Mouse (Mus musculus) T-helper 17 cell (primary cell): ENCODE measurements around the gene Itga6.

Source experiments
- in situ Hi-C, 2 experiments: fragments of 300-600 bp; cut with MboI, MseI; formaldehyde crosslinking; loops; 1 replicate in 1 of 2; 2 replicates in 1 of 2; pipeline ENCODE4 v1.15.1; 2025; ENCODE audit warnings: high pct_unique_total_duplicates in 2 of 2

The Itga6 gene

DNA sequence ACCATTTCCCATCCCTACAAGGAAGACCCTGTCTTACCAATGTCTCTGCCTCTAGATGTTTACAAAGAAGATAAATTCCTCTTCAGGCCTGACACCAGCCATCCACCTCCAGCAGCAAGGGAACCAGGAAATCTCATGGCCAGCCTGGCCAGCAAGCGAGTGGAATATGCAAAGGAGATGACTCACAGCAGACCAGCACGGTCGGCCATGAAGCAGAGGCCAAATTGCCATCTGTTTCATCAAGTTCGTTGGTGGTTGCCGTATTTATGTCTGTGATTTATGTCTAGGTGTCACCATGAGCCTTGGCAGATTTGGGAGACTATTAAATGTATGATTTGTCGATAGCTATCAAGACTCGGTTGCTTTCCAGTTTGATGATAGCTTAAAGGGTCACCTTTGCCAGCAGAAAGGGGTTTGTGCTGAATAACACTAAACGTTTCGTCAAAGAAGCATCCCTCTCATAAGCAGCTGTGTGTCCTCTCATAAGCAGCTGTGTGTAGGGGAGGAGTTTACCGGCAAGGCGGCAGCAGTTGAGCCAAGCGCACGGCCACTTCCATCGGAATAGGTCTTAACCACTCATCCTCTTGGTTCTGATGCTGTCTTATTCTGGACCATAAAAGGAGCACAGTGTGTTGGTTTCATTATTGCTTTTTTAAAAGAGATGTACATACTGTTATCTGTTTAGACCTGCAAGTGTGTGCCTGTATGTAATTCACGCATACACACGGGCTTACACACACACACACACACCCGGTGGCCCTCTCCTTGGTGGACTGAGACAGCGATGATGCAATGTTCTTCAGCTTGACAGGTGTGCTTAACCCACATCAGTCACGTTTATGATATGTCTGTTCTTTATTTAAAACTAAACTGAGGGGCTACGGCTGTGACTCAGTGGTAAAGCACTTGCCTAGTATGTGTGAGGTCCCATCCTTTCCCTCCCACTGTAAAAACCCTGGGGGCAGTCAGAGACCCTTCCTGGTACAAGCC lies 14.5 kb upstream of the Itga6 start:
- in situ Hi-C loops: loop anchor here in 1 of 2 experiments (5.0 kb wide), 1 partner anchor 66 kb away; no protein-coding TSS in a partner anchor

DNA sequence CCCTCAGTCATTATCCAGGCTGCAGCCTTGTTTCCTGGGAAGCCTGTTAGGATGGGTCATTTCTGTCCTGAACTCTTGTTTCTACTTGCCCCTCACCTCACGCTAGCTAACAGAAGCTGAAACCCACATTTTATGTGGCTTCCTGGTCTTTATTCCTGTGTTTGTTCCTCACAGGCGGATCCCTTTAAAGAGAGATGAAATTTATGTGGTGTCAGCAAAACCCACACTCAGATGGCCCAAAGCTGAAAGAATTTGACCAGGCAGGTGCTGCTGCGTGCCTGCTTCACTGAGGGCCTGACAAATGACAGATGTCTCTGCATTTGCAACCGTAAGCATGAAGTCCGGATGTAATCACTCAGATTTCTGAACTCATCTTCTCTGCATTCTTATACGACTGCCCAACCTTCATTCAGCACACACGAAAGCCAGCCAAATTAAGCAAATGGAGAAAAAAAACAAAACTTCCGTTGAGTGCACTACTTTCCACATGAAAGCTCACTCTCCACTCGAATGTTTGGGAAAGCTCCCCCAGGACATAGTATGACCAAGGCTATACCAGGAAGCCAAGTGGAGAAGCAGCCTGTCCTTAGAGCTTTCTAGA lies 10.5 kb upstream of the Itga6 start:
- in situ Hi-C loops: loop anchor here in 1 of 2 experiments (5.0 kb wide), 1 partner anchor 62 kb away; no protein-coding TSS in a partner anchor

DNA sequence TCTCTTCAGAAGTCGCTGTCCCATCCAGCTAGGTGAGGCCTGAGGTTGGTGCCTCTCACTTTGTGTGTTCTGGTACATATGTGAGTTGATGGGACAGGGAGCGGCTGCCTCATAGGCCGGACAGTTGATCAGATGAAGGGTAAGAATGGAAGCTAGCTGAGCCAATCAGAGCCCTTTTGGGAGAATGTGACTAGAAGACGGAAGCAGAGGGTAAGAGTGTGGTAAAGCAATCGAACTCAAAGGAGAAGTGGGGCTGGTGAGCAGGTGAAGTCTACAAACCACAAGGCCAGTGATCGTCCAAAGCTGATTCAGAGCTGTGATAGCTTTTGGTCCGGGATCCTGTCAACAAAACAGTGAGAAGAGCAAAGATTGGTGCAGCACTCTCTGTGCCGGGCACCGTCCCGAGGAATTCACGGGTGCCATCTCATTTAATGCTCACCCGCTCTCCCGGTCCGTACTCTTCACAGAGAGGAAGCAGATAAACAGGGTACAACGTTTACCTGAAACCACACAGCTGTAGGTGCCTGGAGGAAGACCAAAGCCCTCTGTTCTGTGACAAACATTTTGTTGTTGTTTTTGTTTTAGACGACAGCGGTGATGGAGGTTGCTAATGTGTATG lies 9.8 kb upstream of the Itga6 start:
- in situ Hi-C loops: no loop called here

DNA sequence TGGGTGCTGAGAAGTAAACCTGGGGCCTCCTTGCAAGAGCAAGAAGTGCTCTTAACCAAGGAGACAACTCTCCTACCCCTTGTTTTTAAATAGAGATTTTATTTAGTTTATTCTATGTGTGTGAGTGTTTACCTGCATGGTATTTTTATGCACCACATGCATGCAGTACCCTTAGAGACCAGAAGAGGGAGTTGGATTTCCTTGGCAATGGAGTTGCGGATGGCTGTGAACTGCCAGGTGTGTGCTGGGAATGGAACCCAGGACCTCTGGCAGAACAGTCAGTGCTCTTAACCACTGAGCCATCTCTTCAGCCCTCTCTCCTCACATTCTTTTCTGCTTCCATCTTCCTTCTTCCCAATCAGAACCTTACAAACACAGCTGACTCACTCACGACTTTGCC lies 9.2 kb upstream of the Itga6 start:
- in situ Hi-C loops: no loop called here

DNA sequence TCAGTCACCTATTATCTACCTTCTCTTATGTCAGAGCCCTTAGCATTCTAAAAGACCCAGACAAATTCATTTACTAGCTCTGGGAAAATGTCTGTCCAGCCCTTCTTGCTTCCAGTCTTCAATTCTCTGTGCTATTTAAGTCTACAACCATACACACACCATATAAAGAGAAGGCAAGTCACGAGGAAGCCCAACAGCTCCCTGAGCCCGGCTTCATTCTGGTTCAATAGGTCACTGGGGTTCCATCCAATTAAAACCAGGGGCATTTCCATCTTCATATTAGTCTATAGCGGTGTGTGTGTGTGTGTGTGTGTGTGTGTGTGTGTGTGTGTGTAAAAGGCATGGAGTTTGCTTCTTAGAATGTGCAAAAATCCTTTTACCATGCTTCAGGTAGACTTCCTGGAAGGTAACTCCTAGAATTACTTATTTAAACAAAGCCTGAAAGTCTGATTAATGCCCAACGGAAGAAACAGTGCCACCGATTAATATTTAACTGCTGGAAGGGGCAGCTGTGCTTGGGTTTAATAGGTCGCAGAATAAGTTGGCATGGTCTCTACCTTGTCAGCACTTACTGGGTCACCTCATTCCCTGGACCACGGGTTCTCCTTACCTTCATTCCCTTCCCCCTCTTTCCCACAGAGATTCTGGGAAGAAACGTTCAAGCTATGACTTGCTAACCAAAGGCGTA lies 6.1 kb upstream of the Itga6 start:
- in situ Hi-C loops: no loop called here

DNA sequence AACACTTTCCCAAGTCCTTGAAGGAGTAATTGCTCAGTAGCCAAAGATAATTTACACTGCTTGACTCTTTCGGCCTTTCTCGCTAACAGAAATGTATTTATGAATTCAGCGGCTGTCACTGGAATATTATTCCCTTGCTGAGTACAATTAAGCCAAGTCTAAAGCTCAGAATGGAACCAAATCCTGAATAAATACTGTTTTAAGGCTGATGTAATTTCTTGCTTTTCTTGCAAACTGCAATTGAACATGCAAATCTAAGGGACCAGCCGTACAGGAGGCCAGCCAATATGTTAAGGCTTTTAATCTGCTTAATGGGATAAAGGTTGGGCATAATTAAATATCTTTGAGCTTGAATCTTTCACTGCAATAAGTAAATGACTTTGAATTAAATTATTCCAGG lies 2.9 kb upstream of the Itga6 start:
- in situ Hi-C loops: loop anchor here in 1 of 2 experiments (5.0 kb wide), 1 partner anchor 460 kb away; no protein-coding TSS in a partner anchor

DNA sequence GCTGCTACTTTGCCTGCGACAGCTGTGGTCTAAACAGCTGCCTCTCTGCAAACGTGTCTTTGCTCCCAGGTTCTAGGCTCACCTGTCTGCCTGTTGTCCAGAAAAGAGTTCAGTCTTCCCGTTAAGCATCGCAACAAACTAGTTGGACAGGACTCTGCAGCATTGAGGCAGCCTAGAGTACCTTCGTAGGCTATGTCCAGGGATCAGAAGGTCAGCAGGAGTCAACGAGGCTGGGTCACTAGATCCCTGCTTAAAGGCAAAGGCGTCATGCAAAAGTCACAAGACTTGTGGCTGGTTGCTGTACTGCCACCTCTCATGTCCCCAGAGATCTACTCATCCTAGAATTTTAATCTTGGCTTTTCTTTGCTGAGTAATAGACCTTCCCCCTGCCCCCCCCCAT lies 2.0 kb upstream of the Itga6 start:
- in situ Hi-C loops: loop anchor here in 1 of 2 experiments (5.0 kb wide), 1 partner anchor 459 kb away; no protein-coding TSS in a partner anchor

DNA sequence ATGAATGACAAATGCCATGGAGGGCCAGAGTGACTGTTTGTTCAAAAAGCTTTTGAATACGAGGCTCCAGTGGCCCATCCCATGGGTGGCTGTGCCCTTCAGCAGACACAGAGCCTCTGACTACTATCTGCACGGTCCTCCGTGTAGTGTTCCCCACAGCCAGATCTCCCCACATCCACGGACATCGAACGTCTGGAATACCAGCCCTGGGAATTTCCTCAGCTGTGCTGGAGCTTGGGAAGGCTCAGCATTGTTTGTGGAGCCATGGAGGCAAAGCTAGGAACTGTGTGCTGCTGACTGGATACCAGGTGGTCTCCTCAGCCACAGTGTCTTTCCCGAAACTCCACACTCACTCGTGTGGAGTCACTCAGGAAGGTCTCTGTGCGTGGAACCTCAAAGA lies 1.1 kb upstream of the Itga6 start:
- in situ Hi-C loops: loop anchor here in 1 of 2 experiments (5.0 kb wide), 1 partner anchor 458 kb away; no protein-coding TSS in a partner anchor

DNA sequence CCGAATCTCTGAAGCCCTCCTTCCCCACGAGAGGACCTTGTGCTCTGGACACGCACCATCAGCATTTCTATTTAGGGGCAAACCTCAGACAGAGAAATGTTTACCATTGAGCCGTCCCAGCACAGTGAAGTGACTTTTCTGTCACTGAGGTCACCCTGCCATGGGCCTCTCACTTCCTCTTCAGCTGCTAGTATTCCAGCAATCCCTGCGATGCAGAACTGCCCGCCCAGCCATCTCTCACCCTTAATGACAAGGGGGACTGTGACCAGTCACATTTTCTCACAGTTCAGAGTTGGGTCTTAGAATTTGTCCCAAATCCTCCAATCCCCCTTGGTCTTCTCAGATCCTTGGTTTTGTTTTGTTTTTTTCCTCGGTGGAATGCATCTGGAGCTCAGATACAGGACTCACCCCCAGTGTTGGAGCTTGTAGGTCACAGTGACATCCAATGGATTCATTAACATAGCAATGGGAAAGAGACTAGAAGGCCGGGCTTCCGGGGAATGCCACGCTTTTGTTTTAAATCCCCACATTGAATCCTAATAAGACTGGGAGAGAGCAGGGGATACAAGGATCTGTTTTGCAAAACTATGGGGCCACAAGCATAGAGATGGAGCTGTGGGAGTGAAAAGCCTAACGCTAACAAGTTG lies 432 bp upstream of the Itga6 start:
- in situ Hi-C loops: loop anchor here in 1 of 2 experiments (5.0 kb wide), 1 partner anchor 457 kb away; no protein-coding TSS in a partner anchor

DNA sequence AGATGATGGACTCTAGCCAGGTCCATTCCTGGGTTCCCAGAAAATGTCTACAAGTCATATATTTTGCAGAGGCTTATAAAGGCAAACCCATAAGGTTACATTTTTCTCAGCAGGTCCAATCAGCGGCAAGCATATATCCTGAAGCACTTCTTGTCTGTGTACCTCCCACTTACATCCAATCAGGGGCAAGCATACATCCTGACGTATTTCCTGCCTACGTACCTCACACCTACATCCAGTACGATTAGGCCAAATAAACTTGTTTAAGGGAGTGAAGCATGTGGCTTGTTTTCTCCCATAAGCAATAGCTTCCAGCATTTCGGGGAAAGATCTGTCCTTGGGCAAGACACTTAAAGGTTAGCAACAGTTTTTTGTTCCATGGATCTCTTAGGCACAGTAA lies 3.0 kb downstream of the Itga6 start:
- in situ Hi-C loops: no loop called here

DNA sequence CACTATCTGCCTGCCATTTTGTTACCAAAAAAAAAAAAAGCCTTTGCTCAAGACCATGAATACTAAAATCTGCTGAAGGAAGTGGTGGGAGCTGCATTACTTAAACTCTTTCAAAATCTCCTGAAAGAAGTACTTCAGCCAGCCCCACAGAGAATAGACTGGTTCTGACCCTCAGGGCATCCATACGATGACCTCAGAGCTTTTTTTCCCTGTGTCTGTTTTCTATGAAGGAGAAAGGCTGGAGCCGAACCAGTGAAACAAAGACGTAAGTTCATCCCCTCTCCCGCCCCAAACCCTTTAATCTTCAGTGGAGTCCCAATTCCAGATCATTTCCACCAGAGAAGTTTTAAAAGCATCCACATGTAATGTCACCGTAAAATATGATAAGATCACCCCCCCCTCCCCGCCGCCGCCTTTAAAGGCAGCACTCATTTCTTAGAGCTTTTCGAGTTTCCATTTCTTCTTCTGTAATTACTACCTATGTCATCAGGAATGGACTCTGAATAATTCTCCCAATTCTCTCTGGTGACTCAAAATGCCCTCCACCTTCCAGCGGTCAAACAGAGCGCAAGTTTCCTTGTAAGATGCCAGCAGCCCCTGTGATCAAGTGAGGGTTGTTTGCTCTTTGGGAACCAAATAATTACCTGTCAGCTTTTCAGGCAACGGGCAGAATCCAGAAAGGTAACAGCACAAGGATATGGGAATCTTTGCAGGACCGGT lies 4.1 kb downstream of the Itga6 start:
- in situ Hi-C loops: loop anchor here in 1 of 2 experiments (10.0 kb wide), 1 partner anchor 575 kb away; no protein-coding TSS in a partner anchor

DNA sequence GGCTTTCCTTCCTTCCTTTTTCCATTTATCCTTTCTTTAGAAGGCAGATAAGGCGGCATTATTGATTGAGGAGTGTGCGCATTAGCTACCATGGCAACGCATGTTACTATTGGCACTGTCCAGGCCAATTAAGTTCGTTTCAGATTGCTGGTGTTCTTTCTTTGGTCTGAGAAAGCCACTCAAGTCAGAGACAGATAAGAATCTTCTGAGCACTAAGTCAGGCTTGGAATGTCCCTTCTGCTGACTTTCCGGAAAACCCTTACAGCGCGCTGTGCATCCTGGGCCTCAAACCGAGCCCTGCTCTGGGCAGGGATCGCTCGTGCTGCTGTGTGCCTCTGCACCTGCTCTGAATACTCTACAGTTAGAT lies 4.7 kb downstream of the Itga6 start:
- in situ Hi-C loops: loop anchor here in 1 of 2 experiments (10.0 kb wide), 1 partner anchor 575 kb away; no protein-coding TSS in a partner anchor

DNA sequence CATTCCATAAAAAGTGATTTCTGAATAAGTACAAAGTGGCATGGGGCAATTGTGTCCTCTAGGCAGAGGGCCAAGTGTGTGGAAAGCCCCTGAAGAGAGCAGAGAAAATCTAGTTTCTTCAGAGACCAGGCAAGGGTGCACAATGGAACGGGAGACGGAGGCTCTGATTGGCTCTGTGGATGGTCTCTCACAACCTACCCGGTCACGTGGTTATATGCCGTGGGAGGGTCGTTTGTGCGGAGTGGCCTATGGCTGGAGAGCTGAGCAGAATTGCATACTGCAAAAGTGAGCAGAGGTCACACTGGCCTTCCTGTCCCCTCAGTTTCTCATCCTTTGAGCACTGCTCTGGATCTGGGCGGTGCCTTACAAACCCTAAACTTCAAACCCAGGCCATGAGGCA lies 5.9 kb downstream of the Itga6 start:
- in situ Hi-C loops: loop anchor here in 1 of 2 experiments (10.0 kb wide), 1 partner anchor 573 kb away; no protein-coding TSS in a partner anchor

DNA sequence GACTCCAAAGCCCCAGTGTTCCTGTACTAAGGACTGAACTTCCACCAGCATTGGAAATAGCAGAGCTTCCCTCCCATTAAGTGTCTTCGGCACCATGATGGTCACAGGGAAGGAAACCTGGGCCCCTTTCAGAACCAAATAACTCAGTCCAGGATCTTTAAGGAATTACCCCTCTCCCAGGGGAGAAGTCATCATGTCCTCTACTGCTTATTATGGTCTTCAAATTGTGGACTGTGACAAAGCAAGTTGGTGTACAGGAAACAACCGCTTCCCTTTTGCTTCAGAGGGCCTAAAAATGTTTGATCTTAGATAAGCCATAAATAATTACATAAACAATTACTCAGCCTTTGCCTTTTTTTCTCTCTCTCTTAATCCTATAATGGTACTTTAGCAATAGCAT lies 6.4 kb downstream of the Itga6 start:
- in situ Hi-C loops: loop anchor here in 1 of 2 experiments (10.0 kb wide), 1 partner anchor 573 kb away; no protein-coding TSS in a partner anchor

DNA sequence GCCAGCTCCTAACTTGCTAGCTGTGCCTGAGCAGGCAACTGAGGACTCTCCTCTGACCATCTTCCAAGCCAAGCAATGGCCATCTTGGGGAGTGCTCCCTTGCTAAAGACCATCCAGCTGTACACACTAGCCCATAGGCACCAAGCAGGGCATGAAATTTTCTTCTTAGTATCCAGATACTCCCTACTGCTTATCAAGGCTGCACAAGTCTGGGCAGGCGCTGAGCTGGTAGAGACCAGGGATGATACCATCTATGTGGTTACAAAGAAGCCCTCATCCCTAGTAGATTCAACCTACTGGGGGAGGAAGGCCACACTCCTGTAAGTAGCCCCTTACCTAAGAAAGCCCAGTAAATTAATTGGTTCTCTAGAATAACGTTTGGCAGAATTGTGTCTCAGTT lies 7.0 kb downstream of the Itga6 start:
- in situ Hi-C loops: loop anchor here in 1 of 2 experiments (10.0 kb wide), 1 partner anchor 572 kb away; no protein-coding TSS in a partner anchor

DNA sequence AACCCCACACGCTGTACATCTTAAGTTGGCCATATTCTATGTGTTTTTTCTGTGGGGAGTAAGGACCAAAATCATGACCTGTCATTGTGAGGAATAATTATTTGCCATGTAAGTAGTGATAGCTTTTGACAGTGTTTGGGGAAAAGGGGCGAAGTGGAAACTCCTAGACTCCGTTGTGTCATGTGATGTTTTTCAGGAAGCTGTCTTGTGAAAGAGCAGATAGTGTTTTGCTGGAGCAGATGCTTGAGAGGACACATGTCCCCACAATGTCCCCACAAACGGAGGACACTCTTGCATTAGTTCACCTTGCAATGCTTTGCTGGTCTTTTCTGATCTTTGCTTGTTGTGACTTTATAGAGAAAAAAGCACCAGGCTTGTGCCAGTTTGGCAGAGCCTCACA lies 7.7 kb downstream of the Itga6 start:
- in situ Hi-C loops: loop anchor here in 1 of 2 experiments (10.0 kb wide), 1 partner anchor 572 kb away; no protein-coding TSS in a partner anchor

DNA sequence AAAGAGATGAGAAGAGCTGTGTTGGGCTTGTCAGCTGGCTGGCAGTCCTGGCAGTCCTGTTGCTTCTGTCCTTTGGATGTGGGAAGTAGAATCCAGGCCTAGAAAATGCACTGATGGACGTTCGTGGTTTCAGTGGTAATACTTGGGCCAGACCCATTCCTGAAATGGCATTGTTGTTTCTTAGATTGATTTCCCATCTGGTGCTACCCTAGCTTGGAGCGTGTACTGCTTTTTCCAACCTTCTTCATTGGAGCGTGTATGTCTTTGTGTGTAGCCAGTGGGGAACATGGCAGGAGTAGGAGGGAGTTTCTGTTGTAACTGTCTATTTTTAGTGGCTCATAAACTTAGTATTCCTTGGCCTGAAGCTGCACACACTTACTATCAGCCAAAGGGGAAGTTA lies 10.3 kb downstream of the Itga6 start:
- in situ Hi-C loops: loop anchor here in 1 of 2 experiments (10.0 kb wide), 1 partner anchor 569 kb away; no protein-coding TSS in a partner anchor

DNA sequence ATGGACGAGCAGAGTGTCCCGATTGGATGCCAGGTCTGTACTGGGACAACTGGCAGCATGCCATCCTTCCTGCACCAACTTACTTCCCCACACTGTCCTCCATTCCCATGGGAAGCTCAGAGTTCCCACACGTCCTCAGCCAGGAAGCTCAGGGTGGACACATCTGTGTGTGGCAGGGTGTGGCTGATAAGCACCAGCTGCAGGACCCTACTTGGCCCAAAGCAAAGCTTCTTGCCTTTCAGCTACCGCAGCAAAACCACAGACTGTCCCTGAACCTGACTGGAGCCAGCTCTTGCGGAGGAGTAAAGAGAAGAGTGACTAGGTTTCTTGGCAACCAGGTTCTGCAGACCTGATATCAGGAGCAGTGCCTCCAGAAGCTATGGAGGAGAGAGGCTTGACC lies 11.7 kb downstream of the Itga6 start:
- in situ Hi-C loops: loop anchor here in 1 of 2 experiments (10.0 kb wide), 1 partner anchor 568 kb away; no protein-coding TSS in a partner anchor
